Mouse (Mus musculus) splenic B cell, adult 2 months (primary cell): ENCODE measurements at regions not wholly inside any gene's neighbourhood (a gene's known extent, or its start where the extent isn't known, plus 50 kb on each side); places are given as distances from the start of the nearest gene placed in this dataset.
A peak's percentile ranks its signal among the peaks of the same experiment; 100 is the strongest.

ENCODE experiments used
- DNase-seq: peaks from one replicate; pipeline ENCODE4 v3.0.0-alpha.2; 2011; ENCODE audit warnings: low read depth, low spot score
- H3K27me3 ChIP-seq: 2 replicates; pipeline ENCODE4 v1.6.1; 2012; ENCODE audit warnings: mild to moderate bottlenecking, low read length, moderate library complexity, mixed read lengths; ENCODE audit not compliant: control insufficient read depth, poor library complexity, insufficient read depth, severe bottlenecking
- H3K36me3 ChIP-seq: 2 replicates; pipeline ENCODE4 v1.6.1; 2012; ENCODE audit warnings: mild to moderate bottlenecking, low read length, moderate library complexity, mixed read lengths; ENCODE audit not compliant: control insufficient read depth, poor library complexity, insufficient read depth, severe bottlenecking

GRCm38 (mm10) chr4:32136151-32136550 lies 102.5 kb upstream of the Bach2 start:
- DNase-seq = no peak
- no peaks in the 10 kb centered on the region for H3K27me3 ChIP-seq
- H3K36me3 ChIP-seq = no peaks in the 10 kb centered on the region

DNA sequence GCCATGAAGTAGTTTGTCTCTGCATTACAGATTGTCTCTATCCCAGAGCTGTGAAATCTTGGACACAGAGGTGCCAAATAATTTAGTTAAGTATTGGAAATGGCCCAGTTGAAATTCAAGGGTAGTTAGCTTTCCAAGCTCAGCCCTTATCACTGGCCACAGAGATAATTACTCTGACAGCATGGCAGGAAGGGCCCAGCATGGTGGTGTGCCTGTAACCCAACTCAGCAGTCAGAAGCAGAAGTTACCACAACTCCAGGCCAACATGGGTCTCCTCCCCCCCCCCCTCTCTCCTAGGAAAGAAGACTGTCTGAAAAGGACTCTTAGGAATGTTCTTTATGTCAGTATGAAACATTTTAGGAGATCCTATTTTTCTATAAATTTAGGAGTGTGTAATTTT lies 101.4 kb upstream of the Bach2 start:
- DNase-seq = no peak
- H3K27me3 ChIP-seq = no peaks in the 10 kb centered on the region

GRCm38 (mm10) chr4:32137966-32138365 lies 100.6 kb upstream of the Bach2 start:
- no peaks in the 10 kb centered on the region for H3K36me3 ChIP-seq
- DNase-seq = no peak
- no peaks in the 10 kb centered on the region for H3K27me3 ChIP-seq

More for the DNA sequence above, 101.4 kb upstream of the Bach2 start:
- no peaks in the 10 kb centered on the region for H3K36me3 ChIP-seq

DNA sequence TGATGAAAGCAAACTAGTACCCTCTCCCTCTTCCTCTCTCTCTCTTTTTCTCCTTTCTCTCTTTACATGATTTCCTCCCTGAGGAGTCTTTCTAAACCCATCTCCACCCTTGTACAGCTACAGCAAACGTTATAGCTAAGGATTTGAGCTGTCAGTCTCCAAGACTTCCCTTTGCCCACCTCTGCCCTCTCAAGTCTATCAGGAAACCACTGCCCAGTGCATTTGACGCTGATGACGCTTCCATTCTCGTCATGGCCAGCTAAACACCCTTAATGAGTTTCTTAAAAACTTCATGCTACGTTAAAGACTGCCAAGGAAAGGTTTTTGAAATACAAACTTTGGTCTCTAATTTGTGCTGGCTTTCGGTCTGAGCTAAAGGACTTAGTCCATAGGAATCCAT lies 99.0 kb upstream of the Bach2 start:
- DNase-seq = no peak

GRCm38 (mm10) chr4:32140068-32140467 lies 98.5 kb upstream of the Bach2 start:
- H3K27me3 ChIP-seq = no peaks in the 10 kb centered on the region
- peak; percentile 41 for DNase-seq
- H3K36me3 ChIP-seq = no peaks in the 10 kb centered on the region

More for the DNA sequence above, 99.0 kb upstream of the Bach2 start:
- H3K27me3 ChIP-seq = no peaks in the 10 kb centered on the region
- no peaks in the 10 kb centered on the region for H3K36me3 ChIP-seq

DNA sequence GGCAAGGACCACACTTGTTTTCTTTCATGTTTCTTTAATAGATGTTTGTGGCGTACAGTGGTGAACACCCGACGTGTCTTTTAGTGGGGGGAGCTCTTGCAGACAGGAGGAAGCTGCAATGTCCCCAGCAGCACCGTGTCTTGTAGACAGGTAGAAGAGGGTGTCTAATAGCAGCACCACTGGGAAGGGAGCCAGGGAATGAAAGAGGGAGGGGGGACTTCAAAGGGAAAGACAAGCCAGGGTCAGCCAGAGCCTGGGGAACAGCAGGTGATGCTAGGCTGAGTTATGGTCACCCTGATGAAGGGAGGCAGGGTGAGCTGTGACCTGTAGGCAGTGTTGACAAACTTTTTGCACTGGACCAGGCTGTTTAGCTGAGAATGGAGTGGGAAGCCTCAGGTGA lies 96.4 kb upstream of the Bach2 start:
- H3K36me3 ChIP-seq = no peaks in the 10 kb centered on the region
- no peak for DNase-seq
- H3K27me3 ChIP-seq = no peaks in the 10 kb centered on the region

DNA sequence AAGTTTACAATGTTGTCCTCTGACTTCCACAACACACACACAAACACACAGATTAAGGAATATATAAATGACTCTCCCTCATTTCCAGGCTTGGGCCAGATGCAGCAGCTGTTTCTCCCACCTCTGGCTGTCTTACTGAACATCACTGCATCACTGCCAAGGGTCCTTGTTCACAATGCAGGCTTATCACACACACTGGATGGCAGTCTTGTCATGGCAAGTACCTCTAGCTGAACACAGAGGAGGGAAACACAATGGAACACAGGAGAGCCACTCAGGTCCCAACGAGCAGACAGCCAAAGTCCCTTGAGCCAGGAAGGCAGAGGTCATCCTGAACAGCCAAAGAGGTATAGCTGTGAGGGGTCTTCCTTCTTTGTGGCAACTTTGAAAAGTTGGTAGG lies 91.5 kb upstream of the Bach2 start:
- Histone ChIP-seq H3K27me3 (no peaks in the 10 kb centered on the region), H3K36me3 (no peaks in the 10 kb centered on the region)
- DNase-seq = no peak

DNA sequence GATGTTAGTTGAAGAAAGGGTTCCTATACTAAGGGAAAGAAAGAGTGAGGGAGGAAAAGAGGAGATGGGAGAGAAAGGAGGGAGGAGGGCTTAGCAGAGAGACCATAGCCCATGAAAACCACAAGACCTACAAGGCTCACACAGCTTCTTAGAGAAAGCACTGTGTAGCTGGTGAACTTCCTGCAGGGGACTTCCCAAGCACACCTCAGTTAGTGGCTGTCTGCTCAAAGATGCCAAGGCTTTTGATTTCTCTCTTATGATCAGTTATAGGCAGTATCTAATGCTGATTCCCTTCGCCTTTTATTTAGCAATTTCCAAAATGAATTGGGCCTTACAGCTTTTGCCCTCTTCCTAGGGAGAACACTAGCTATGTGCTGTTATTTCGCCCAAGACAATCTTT lies 90.0 kb upstream of the Bach2 start:
- Histone ChIP-seq H3K27me3 (no peaks in the 10 kb centered on the region), H3K36me3 (no peaks in the 10 kb centered on the region)
- peak; percentile 65 for DNase-seq

- H3K36me3 ChIP-seq = no peaks in the 10 kb centered on the region
- no peaks in the 10 kb centered on the region for H3K27me3 ChIP-seq
- DNase-seq = peak; percentile 76
Observed at GRCm38 (mm10) chr4:32149171-32149570, 89.4 kb upstream of the Bach2 start.

- Histone ChIP-seq H3K27me3 (no peaks in the 10 kb centered on the region), H3K36me3 (0 out of 2 replicates have a peak, but pooled peaks cover 1% of the 10 kb centered on the region)
- DNase-seq = peak; percentile 87
Observed at GRCm38 (mm10) chr4:32153356-32153755, 85.2 kb upstream of the Bach2 start.

- Histone ChIP-seq H3K36me3 (0 out of 2 replicates have a peak, but pooled peaks cover 1% of the 10 kb centered on the region), H3K27me3 (no peaks in the 10 kb centered on the region)
- DNase-seq = no peak
Observed at GRCm38 (mm10) chr4:32156965-32157364, 81.6 kb upstream of the Bach2 start.

DNA sequence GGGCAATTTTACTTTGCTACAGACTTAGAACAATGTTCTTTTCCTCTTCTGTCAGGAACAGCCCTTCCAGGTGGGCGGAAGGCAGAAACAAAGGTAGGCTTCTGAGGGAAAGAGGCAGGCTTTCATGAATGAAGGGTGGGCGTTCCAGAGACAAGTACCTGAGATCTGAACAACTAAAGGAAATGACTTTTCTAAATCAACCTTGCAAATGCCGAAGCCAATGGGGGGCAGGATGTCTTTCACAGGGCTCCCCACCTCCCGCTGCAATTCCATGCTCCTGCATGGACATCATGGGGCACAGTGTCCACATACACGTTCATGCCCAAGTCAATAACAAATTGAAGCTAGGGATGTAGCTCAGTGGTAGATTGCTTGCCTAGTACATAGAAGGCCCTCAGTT lies 80.2 kb upstream of the Bach2 start:
- DNase-seq = no peak
- Histone ChIP-seq H3K27me3 (no peaks in the 10 kb centered on the region), H3K36me3 (0 out of 2 replicates have a peak, but pooled peaks cover 1% of the 10 kb centered on the region)

DNA sequence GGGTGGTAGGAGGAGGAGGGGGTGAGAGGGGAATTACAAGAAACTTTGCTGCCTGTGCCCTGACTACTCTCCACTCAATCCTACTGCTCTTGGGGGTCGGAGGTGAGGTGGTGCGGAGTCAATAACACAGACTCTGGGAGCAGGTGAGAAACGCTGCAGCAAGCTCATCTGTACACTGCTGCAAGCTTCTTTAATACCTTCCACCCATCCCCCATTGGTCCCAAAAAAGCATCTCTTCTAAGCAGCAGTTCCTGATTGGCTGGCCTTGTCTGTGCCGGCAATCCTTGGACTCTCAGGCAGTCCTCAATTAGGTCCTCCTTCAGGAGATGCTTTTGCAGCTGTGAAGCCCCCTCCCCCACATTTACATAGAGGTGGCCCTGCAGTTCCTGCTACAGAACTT lies 79.7 kb upstream of the Bach2 start:
- no peak for DNase-seq
- no peaks in the 10 kb centered on the region for H3K27me3 ChIP-seq

GRCm38 (mm10) chr4:32160815-32161214 lies 77.8 kb upstream of the Bach2 start:
- DNase-seq = peak; percentile 58
- Histone ChIP-seq H3K27me3 (no peaks in the 10 kb centered on the region), H3K36me3 (0 out of 2 replicates have a peak, but pooled peaks cover 1% of the 10 kb centered on the region)

More for the DNA sequence above, 79.7 kb upstream of the Bach2 start:
- 0 out of 2 replicates have a peak, but pooled peaks cover 1% of the 10 kb centered on the region for H3K36me3 ChIP-seq

DNA sequence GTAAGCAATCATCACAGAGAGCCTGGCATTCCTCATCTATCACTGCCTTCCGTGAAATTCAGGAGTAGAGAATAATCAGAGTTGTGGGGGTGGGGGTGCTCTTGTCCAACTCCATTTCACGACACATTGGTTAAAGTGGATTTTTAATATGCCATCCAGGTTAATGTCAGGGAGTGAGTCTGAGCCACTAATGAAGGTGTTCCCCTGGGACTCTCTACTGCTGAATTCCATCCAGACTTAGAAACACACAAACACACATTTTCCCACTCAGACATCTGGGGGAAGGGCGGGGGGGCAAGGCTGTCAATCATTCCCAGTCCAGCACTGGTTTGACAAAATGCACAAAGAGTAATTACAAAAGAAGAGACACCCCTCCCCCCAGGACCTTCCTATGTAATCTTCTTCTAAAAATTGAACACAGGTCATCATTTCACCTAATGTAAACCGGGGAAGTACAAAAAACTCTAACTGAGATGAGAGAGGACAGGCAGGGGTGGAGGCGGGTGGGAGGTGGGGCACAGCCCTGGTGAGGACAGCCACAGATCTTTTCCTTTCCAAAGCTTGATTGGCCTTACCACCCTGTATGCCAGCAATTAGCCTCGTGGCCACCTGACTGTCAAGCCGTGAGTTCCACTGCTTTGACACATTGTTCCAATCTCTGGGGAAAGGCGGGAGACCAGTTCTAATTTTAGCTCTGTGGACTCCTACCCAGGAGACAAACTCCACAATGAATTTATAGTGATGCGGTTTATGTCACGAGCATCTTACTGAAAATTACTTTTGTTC lies 76.5 kb upstream of the Bach2 start:
- H3K27me3 ChIP-seq = no peaks in the 10 kb centered on the region
- no peak for DNase-seq

More for the DNA sequence above, 76.5 kb upstream of the Bach2 start:
- 0 out of 2 replicates have a peak, but pooled peaks cover 1% of the 10 kb centered on the region for H3K36me3 ChIP-seq
